Mouse (Mus musculus) liver, embryonic 16.5 days (tissue): ENCODE measurements around the gene Gpatch8. TPM values are rescaled to one million over a fixed set of nuclear protein-coding genes. Genes with fewer than 3 reads are reported as not detected.

ENCODE experiments used
- ATAC-seq: fragments of 200-750 bp; cut with Nextera tagmentation; 2 replicates; pipeline ENCODE4 v1.8.0; 2017; ENCODE audit warnings: low read depth, mild to moderate bottlenecking, moderate number of reproducible peaks, moderate library complexity
- H3K27ac ChIP-seq: fragments of 300-500 bp; sonication (generic); 2 replicates; pipeline ENCODE4 v1.5.1; 2014; ENCODE audit warnings: mild to moderate bottlenecking, low read length
- H3K27me3 ChIP-seq: fragments of 300-500 bp; sonication (generic); 2 replicates; pipeline ENCODE4 v1.6.1; 2014; ENCODE audit warnings: low read depth, low read length, mixed read lengths; ENCODE audit not compliant: control insufficient read depth, insufficient read depth
- H3K36me3 ChIP-seq: fragments of 300-500 bp; sonication (generic); 2 replicates; pipeline ENCODE4 v1.6.1; 2014; ENCODE audit warnings: mild to moderate bottlenecking; ENCODE audit not compliant: control insufficient read depth, insufficient read depth
- H3K4me1 ChIP-seq: fragments of 300-500 bp; sonication (generic); 2 replicates; pipeline ENCODE4 v1.6.1; 2014; ENCODE audit warnings: low read depth, low read length, mixed read lengths; ENCODE audit not compliant: control insufficient read depth
- H3K4me2 ChIP-seq: fragments of 300-500 bp; sonication (generic); 2 replicates; pipeline ENCODE4 v1.6.1; 2014; ENCODE audit warnings: low read depth, low read length, mixed read lengths
- H3K4me3 ChIP-seq: fragments of 300-500 bp; sonication (generic); 2 replicates; pipeline ENCODE4 v1.5.1; 2014; ENCODE audit warnings: low read depth, mild to moderate bottlenecking, low read length
- H3K9ac ChIP-seq: fragments of 300-500 bp; sonication (generic); 2 replicates; pipeline ENCODE4 v1.6.1; 2014; ENCODE audit warnings: low read depth, low read length
- H3K9me3 ChIP-seq: fragments of 300-500 bp; sonication (generic); replicated peaks from 2 replicates; pipeline ENCODE4 v1.6.1; 2016; ENCODE audit warnings: low read length; ENCODE audit not compliant: control insufficient read depth
- WGBS: fragments of 180-500 bp; shearing (Covaris S2); extraction: QIAGEN DNeasy Blood & Tissue Kit; methylation state at CpG from one replicate; pipeline ENCODE4 v1.1.7; 2014; ENCODE audit not compliant: insufficient replicate concordance; 5-methylcytosine and 5-hydroxymethylcytosine counted together
- polyA plus RNA-seq: library from polyadenylated mRNA; unstranded; fragments of >200 nt; fragmentation: Nextera tagmentation; extraction: Ambion mirVana; gene quantifications from 2 replicates; pipeline ENCODE4 v1.2.1, GENCODE M21; 2015

Gpatch8 gene
- polyA plus RNA-seq, 1 experiment from 2014 or later = 18.6 TPM

GRCm38 (mm10) chr11:102438212-102439092, 117.7 kb downstream of the Gpatch8 start:
- peaks cover 2% of the 10 kb centered on the region; the same call in 1 of the 2 replicates for H3K36me3 ChIP-seq
- H3K9ac ChIP-seq = peak overlapping the region; percentile 35; the same call in 1 of the 2 replicates
- H3K4me2 ChIP-seq = peak overlapping the region; percentile 81
- H3K4me3 ChIP-seq = peak overlapping the region; percentile 55
- no peak overlapping the region for H3K27ac ChIP-seq
- peaks cover 6% of the 10 kb centered on the region for H3K4me1 ChIP-seq
- H3K27me3 ChIP-seq = peaks cover 32% of the 10 kb centered on the region
- 24% methylated on average over 77 of the region's 77 CpGs for WGBS
- ATAC-seq = peak; percentile 17; the same call in 1 of the 2 replicates
- H3K9me3 ChIP-seq = no peaks in the 10 kb centered on the region

- no peaks in the 10 kb centered on the region for H3K9me3 ChIP-seq
- peaks cover 2% of the 10 kb centered on the region; the same call in 1 of the 2 replicates for H3K36me3 ChIP-seq
- peak overlapping the region; percentile 81 for H3K4me2 ChIP-seq
- H3K27me3 ChIP-seq = peaks cover 32% of the 10 kb centered on the region
- peak overlapping the region; percentile 55 for H3K4me3 ChIP-seq
- peak; percentile 22 for ATAC-seq
- no peak overlapping the region for H3K27ac ChIP-seq
- 21% methylated on average over 87 of the region's 87 CpGs for WGBS
- H3K9ac ChIP-seq = peak overlapping the region; percentile 35; the same call in 1 of the 2 replicates
- H3K4me1 ChIP-seq = peaks cover 6% of the 10 kb centered on the region
Observed at GRCm38 (mm10) chr11:102437120-102438061, 118.8 kb downstream of the Gpatch8 start.

GRCm38 (mm10) chr11:102436471-102436790, 119.8 kb downstream of the Gpatch8 start:
- Histone ChIP-seq H3K4me2 (no peak overlapping the region), H3K9ac (no peak overlapping the region), H3K27me3 (peaks cover 32% of the 10 kb centered on the region), H3K4me3 (no peak overlapping the region), H3K27ac (no peak overlapping the region), H3K9me3 (no peaks in the 10 kb centered on the region), H3K36me3 (peaks cover 2% of the 10 kb centered on the region; the same call in 1 of the 2 replicates), H3K4me1 (peaks cover 11% of the 10 kb centered on the region)
- 74% methylated on average over 10 of the region's 10 CpGs for WGBS
- ATAC-seq = no peak

- H3K36me3 ChIP-seq = peaks cover 2% of the 10 kb centered on the region; the same call in 1 of the 2 replicates
- H3K27me3 ChIP-seq = peaks cover 32% of the 10 kb centered on the region
- no peak overlapping the region for H3K4me2 ChIP-seq
- no peak overlapping the region for H3K4me3 ChIP-seq
- H3K9me3 ChIP-seq = no peaks in the 10 kb centered on the region
- no peak overlapping the region for H3K27ac ChIP-seq
- peaks cover 11% of the 10 kb centered on the region for H3K4me1 ChIP-seq
- ATAC-seq = no peak
- no peak overlapping the region for H3K9ac ChIP-seq
- 82% methylated on average over 18 of the region's 18 CpGs for WGBS
Observed at GRCm38 (mm10) chr11:102435754-102436470, 120.3 kb downstream of the Gpatch8 start.

GRCm38 (mm10) chr11:102434816-102435705, 121.1 kb downstream of the Gpatch8 start:
- H3K9ac ChIP-seq = no peak overlapping the region
- WGBS = 73% methylated on average over 11 of the region's 11 CpGs
- peaks cover 2% of the 10 kb centered on the region; the same call in 1 of the 2 replicates for H3K36me3 ChIP-seq
- no peak overlapping the region for H3K27ac ChIP-seq
- H3K4me2 ChIP-seq = no peak overlapping the region
- H3K27me3 ChIP-seq = peaks cover 32% of the 10 kb centered on the region
- no peak overlapping the region for H3K4me3 ChIP-seq
- ATAC-seq = no peak
- H3K4me1 ChIP-seq = peaks cover 18% of the 10 kb centered on the region
- no peaks in the 10 kb centered on the region for H3K9me3 ChIP-seq

GRCm38 (mm10) chr11:102434406-102434805, 121.8 kb downstream of the Gpatch8 start:
- 12% methylated on average over 7 of the region's 7 CpGs for WGBS
- no peak overlapping the region for H3K27ac ChIP-seq
- H3K27me3 ChIP-seq = peaks cover 32% of the 10 kb centered on the region
- ATAC-seq = no peak
- no peak overlapping the region for H3K9ac ChIP-seq
- no peak overlapping the region for H3K4me2 ChIP-seq
- peaks cover 25% of the 10 kb centered on the region for H3K4me1 ChIP-seq
- peaks cover 2% of the 10 kb centered on the region; the same call in 1 of the 2 replicates for H3K36me3 ChIP-seq
- H3K9me3 ChIP-seq = no peaks in the 10 kb centered on the region
- no peak overlapping the region for H3K4me3 ChIP-seq

GRCm38 (mm10) chr11:102433866-102434265, 122.3 kb downstream of the Gpatch8 start:
- Histone ChIP-seq H3K9me3 (no peaks in the 10 kb centered on the region), H3K27me3 (peaks cover 28% of the 10 kb centered on the region), H3K4me2 (no peak overlapping the region), H3K9ac (no peak overlapping the region), H3K27ac (no peak overlapping the region), H3K36me3 (peaks cover 2% of the 10 kb centered on the region; the same call in 1 of the 2 replicates), H3K4me3 (no peak overlapping the region), H3K4me1 (peaks cover 27% of the 10 kb centered on the region)
- 84% methylated on average over 7 of the region's 7 CpGs for WGBS
- no peak for ATAC-seq
